ENCODE assay signal across 8 mouse cellular contexts in genomic region chr1:37694417-37694816, GRCm38 (mm10). TPM values are rescaled to one million over a fixed set of nuclear protein-coding genes. Genes with fewer than 3 reads are reported as not detected.
A peak's percentile ranks its signal among the peaks of the same experiment; 100 is the strongest.
DNase-seq lines count a peak whose midpoint lies in the region; ATAC-seq lines count a peak whose summit lies in the region.

No protein-coding gene starts in this region.

- H3K27ac ChIP-seq in heart, embryonic 15.5 days = peak overlapping the region; percentile 62

- H3K36me3 ChIP-seq in heart, embryonic 15.5 days = no peaks in the 10 kb centered on the region

- no peak overlapping the region for H3K4me2 ChIP-seq in heart, embryonic 15.5 days

- DNase-seq in ovary, adult 18-20 months (ENCODE audit: low spot score) = peak; percentile 48
- DNase-seq in ovary, postnatal 10 days (ENCODE audit: low spot score) = no peak
- DNase-seq in large intestine, adult 2 months (ENCODE audit: low read depth, low spot score) = peak; percentile 73
- peak; percentile 52 for DNase-seq in testis, postnatal 10 days (ENCODE audit: low spot score)
- DNase-seq in urinary bladder, adult 2 months (ENCODE audit: low spot score) = no peak
- no peak for DNase-seq in natural killer cell, adult 2 months (ENCODE audit: low spot score in 2 of 2)
- no peak for DNase-seq in layer of hippocampus, postnatal 10 days (ENCODE audit: low spot score in 2 of 2)

- peaks cover 50% of the 10 kb centered on the region for H3K4me1 ChIP-seq in heart, embryonic 15.5 days (replicated peaks)

- ATAC-seq in heart, embryonic 15.5 days (replicated peaks; ENCODE audit: insufficient number of reproducible peaks, insufficient read depth, low FRiP score, low read depth) = no peak

- H3K4me3 ChIP-seq in heart, embryonic 15.5 days = no peak overlapping the region

- H3K9me3 ChIP-seq in heart, embryonic 15.5 days (replicated peaks) = no peaks in the 10 kb centered on the region

- no peaks in the 10 kb centered on the region for H3K27me3 ChIP-seq in heart, embryonic 15.5 days

- no peak overlapping the region for H3K9ac ChIP-seq in heart, embryonic 15.5 days

- WGBS in heart, embryonic 15.5 days = 18% methylated on average over 8 of the region's 8 CpGs
- 9% methylated on average over 8 of the region's 8 CpGs for WGBS in large intestine, adult 2 months

RNA-seq across cellular contexts. Expression of gene 2010300C02Rik, which starts 25.5 kb away (rescaled TPM):
- polyA plus RNA-seq in heart, embryonic 15.5 days (2015; fragmentation: Nextera tagmentation; extraction: Ambion mirVana) = 3.2 and 6.7 TPM in 2 replicates
- 16.9 and 22.9 TPM in 2 replicates for polyA plus RNA-seq in large intestine, adult 2 months (2012; rRNA removed)
- polyA plus RNA-seq in urinary bladder, adult 2 months (2012; rRNA removed) = 3.7 and 4.0 TPM in 2 replicates
- total RNA-seq in layer of hippocampus, postnatal 10 days (2021) = 100 to 1,000 TPM; 151 to 166 TPM

Comparison
In these comparisons a context has a peak if more than half of its experiments do, and no peak if none do; other contexts are left out.
1. DNase-seq: peak in ovary, adult 18-20 months (single experiment), large intestine, adult 2 months (single experiment) and testis, postnatal 10 days (single experiment); none in ovary, postnatal 10 days (single experiment), urinary bladder, adult 2 months (single experiment), natural killer cell, adult 2 months (0 of 2) and layer of hippocampus, postnatal 10 days (0 of 2).